Mouse (Mus musculus) intestine, postnatal 0 days (tissue): ENCODE measurements around the gene Kank1. TPM values are rescaled to one million over a fixed set of nuclear protein-coding genes. Genes with fewer than 3 reads are reported as not detected.

ENCODE experiments used
- ATAC-seq: fragments of 200-750 bp; cut with Nextera tagmentation; 2 replicates; pipeline ENCODE4 v1.8.0; 2017; ENCODE audit warnings: mild to moderate bottlenecking, moderate TSS enrichment, moderate library complexity
- H3K27ac ChIP-seq: fragments of 300-500 bp; sonication (generic); 2 replicates; pipeline ENCODE4 v1.5.1; 2014; ENCODE audit warnings: mild to moderate bottlenecking, low read depth, low read length, moderate library complexity
- H3K27me3 ChIP-seq: fragments of 300-500 bp; sonication (generic); replicated peaks from 2 replicates; pipeline ENCODE4 v1.6.1; 2014; ENCODE audit warnings: low read length, mixed read lengths; ENCODE audit not compliant: control insufficient read depth, insufficient read depth
- H3K36me3 ChIP-seq: fragments of 300-500 bp; sonication (generic); 2 replicates; pipeline ENCODE4 v1.6.1; 2014; ENCODE audit warnings: mild to moderate bottlenecking, moderate library complexity; ENCODE audit not compliant: control insufficient read depth, insufficient read depth
- H3K4me1 ChIP-seq: fragments of 300-500 bp; sonication (generic); replicated peaks from 2 replicates; pipeline ENCODE4 v1.6.1; 2014; ENCODE audit warnings: antibody characterized with exemption, low read length, mixed read lengths; ENCODE audit not compliant: control insufficient read depth, insufficient read depth
- H3K4me2 ChIP-seq: fragments of 300-500 bp; sonication (generic); replicated peaks from 2 replicates; pipeline ENCODE4 v1.6.1; 2014; ENCODE audit warnings: low read depth, mild to moderate bottlenecking, moderate library complexity
- H3K4me3 ChIP-seq: fragments of 300-500 bp; sonication (generic); 2 replicates; pipeline ENCODE4 v1.5.1; 2014; ENCODE audit warnings: low read depth, low read length
- H3K9ac ChIP-seq: fragments of 300-500 bp; sonication (generic); 2 replicates; pipeline ENCODE4 v1.6.1; 2014; ENCODE audit warnings: mild to moderate bottlenecking, low read depth, low read length
- H3K9me3 ChIP-seq: fragments of 300-500 bp; sonication (generic); 2 replicates; pipeline ENCODE4 v1.6.1; 2016; ENCODE audit warnings: mixed run types; ENCODE audit not compliant: control insufficient read depth
- CTCF ChIP-seq: sonication (generic); IDR thresholded peaks from 2 replicates; pipeline ENCODE4 v1.5.1; 2016; ENCODE audit warnings: low read depth, mild to moderate bottlenecking, control low read depth, antibody characterized with exemption, moderate library complexity
- WGBS: fragments of 180-500 bp; shearing (Covaris S2); extraction: QIAGEN DNeasy Blood & Tissue Kit; methylation state at CpG from one replicate; pipeline ENCODE4 v1.1.7; 2014; 5-methylcytosine and 5-hydroxymethylcytosine counted together
- polyA plus RNA-seq: library from polyadenylated mRNA; unstranded; fragments of >200 nt; fragmentation: Nextera tagmentation; extraction: Ambion mirVana; gene quantifications from 2 replicates; pipeline ENCODE4 v1.2.1, GENCODE M21; 2015

Gene Kank1
- polyA plus RNA-seq, 1 experiment from 2014 or later: 6.0 TPM

GRCm38 (mm10) chr19:25267247-25267646 is 30.5 kb downstream of the Kank1 start:
- ATAC-seq: no peak

DNA sequence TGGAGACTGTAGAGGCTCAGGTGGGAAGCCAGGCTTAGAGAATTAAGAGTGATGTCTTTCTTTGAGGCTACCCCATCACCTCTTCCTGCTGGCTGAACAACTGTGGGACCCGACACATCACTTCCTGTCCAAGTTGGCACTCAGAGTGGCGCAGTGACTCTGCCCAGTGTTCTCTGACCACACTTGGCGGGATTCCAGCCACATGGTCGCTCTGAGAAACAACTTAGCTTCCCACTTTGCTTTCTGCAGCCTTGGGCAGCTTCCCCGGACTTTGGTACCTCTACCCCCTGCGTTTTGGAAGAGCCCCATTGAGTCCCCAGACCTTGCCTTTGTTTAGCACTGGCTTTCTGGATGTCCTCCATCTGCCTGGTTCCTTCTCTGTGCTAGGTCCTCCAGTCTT is 31.8 kb downstream of the Kank1 start:
- Histone ChIP-seq H3K9ac (no peak overlapping the region), H3K4me1 (peaks cover 4% of the 10 kb centered on the region; the same call in 1 of the 2 replicates), H3K4me3 (no peak overlapping the region), H3K9me3 (no peaks in the 10 kb centered on the region), H3K27ac (no peak overlapping the region), H3K27me3 (no peaks in the 10 kb centered on the region), H3K36me3 (no peaks in the 10 kb centered on the region), H3K4me2 (no peak overlapping the region)
- no peak for ATAC-seq
- no peak for TF ChIP-seq CTCF
- WGBS: 65% methylated on average over 6 of the region's 6 CpGs

More at GRCm38 (mm10) chr19:25267247-25267646, 30.5 kb downstream of the Kank1 start:
- Histone ChIP-seq H3K36me3 (no peaks in the 10 kb centered on the region), H3K9ac (no peak overlapping the region), H3K27ac (no peak overlapping the region), H3K27me3 (no peaks in the 10 kb centered on the region), H3K4me1 (peaks cover 4% of the 10 kb centered on the region; the same call in 1 of the 2 replicates), H3K4me3 (no peak overlapping the region), H3K4me2 (no peak overlapping the region), H3K9me3 (no peaks in the 10 kb centered on the region)
- 29% methylated on average over 6 of the region's 6 CpGs for WGBS
- no peak for TF ChIP-seq CTCF

- no peak for ATAC-seq
- Histone ChIP-seq H3K4me2 (no peak overlapping the region), H3K36me3 (no peaks in the 10 kb centered on the region), H3K4me3 (no peak overlapping the region), H3K9ac (no peak overlapping the region), H3K27me3 (no peaks in the 10 kb centered on the region), H3K4me1 (peaks cover 4% of the 10 kb centered on the region; the same call in 1 of the 2 replicates), H3K27ac (no peak overlapping the region), H3K9me3 (no peaks in the 10 kb centered on the region)
- no peak for TF ChIP-seq CTCF
- WGBS: 78% methylated on average over 9 of the region's 9 CpGs
These were observed 34.8 kb downstream of the Kank1 start for GRCm38 (mm10) chr19:25271591-25271990.

DNA sequence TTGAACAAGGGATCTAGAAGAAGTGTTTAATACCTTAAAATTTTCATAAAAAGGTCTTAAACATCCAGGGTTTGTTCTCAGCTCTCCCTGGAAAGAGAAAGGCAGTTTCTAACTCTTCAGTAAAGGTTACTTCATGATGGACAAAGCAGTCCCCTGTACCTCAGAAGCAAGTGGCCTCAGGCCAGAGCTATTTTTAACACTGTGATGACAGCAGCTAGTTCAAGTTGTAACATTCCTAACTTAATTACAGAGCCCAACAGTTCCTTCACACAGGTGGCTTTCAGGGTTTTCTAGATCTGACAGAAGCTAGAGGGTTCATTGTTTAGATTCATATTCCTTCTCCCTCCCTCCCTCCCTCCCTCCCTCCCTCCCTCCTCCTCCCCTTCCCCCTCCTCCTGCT is 36.4 kb downstream of the Kank1 start:
- H3K4me3 ChIP-seq: no peak overlapping the region
- H3K27ac ChIP-seq: no peak overlapping the region
- H3K27me3 ChIP-seq: no peaks in the 10 kb centered on the region
- H3K4me1 ChIP-seq: no peaks in the 10 kb centered on the region
- no peak for TF ChIP-seq CTCF
- ATAC-seq: no peak
- no peak overlapping the region for H3K4me2 ChIP-seq
- H3K9ac ChIP-seq: no peak overlapping the region
- no peaks in the 10 kb centered on the region for H3K9me3 ChIP-seq
- no peaks in the 10 kb centered on the region for H3K36me3 ChIP-seq

DNA sequence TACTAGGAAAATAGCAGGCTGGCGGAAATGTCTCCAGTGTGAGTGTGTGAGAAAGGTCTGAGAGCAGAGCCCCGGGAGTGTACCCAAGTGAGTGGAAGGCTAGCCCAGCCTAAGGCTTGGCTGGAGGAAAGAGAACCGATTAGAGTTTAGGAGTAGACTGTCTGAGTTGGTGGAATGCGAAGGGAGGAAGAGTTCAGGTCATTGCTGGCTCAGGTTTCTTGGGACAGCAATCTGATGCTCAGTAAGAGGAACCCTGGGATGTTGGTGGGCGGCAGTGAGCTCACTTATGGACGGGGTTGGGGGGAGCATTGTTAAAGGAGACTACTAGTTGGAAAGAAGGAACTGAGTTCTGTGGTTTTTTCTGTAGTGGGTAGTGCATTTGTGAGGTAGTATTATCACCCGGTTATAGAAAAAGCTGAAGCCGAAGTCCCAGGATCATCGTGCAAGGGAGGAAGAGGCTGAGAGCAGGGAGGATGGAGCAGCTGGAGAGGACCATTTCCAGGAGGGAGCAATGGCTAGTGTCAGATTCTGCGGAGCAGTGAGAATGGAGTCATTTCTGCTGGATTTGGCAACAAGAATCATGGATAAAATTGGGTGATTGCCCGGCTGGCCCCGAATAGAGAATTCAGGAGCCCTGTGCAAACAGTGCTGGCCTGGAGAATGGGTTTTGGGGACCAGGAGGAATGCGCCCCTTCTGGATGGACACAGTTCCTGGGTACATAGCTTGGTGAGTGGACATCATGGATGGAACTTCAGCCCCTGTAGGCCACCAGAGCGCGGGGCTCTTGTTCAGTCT is 40.0 kb downstream of the Kank1 start:
- Histone ChIP-seq H3K4me2 (no peak overlapping the region), H3K9ac (no peak overlapping the region), H3K27ac (no peak overlapping the region), H3K36me3 (no peaks in the 10 kb centered on the region), H3K4me1 (no peaks in the 10 kb centered on the region), H3K27me3 (no peaks in the 10 kb centered on the region), H3K4me3 (no peak overlapping the region), H3K9me3 (no peaks in the 10 kb centered on the region)
- ATAC-seq: no peak
- no peak for TF ChIP-seq CTCF
- WGBS: 91% methylated on average over 15 of the region's 15 CpGs

DNA sequence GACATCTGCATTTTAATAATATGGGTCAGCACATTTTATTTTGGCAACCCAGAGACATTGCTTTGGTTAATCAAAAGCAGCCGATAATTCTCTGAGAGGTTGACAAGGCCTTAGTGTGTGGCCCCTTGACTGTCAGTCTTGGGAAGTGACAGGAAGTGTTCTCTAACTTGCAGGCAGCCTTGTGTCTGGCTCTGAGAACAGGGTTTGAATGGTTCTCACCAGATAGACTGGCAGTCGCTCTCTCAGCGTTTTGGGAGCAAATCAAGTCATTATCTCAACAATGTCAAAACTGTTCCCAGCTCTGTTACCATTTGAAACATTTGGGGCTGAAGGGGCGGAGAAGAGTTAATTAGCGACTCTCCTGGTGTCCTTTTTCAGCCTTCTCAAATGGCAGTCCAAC is 41.0 kb downstream of the Kank1 start:
- WGBS: 60% methylated on average over 5 of the region's 5 CpGs
- TF ChIP-seq CTCF: no peak
- no peak overlapping the region for H3K4me2 ChIP-seq
- no peaks in the 10 kb centered on the region for H3K9me3 ChIP-seq
- H3K36me3 ChIP-seq: no peaks in the 10 kb centered on the region
- H3K4me3 ChIP-seq: no peak overlapping the region
- H3K4me1 ChIP-seq: no peaks in the 10 kb centered on the region
- no peaks in the 10 kb centered on the region for H3K27me3 ChIP-seq
- ATAC-seq: no peak
- no peak overlapping the region for H3K27ac ChIP-seq
- no peak overlapping the region for H3K9ac ChIP-seq

- H3K9ac ChIP-seq: no peak overlapping the region
- H3K9me3 ChIP-seq: no peaks in the 10 kb centered on the region
- no peak overlapping the region for H3K4me3 ChIP-seq
- no peak overlapping the region for H3K27ac ChIP-seq
- 84% methylated on average over 5 of the region's 5 CpGs for WGBS
- no peaks in the 10 kb centered on the region for H3K36me3 ChIP-seq
- no peak for ATAC-seq
- no peaks in the 10 kb centered on the region for H3K27me3 ChIP-seq
- H3K4me1 ChIP-seq: no peaks in the 10 kb centered on the region
- no peak overlapping the region for H3K4me2 ChIP-seq
- TF ChIP-seq CTCF: no peak
These were observed 42.8 kb downstream of the Kank1 start for GRCm38 (mm10) chr19:25279603-25280002.
